Mouse (Mus musculus): ENCODE results near the gene Stil. TPM values are rescaled to one million over a fixed set of nuclear protein-coding genes. Genes with fewer than 3 reads are reported as not detected.

Stil gene
- polyA plus RNA-seq, 1 experiment from 2014 or later, result 0.61 TPM

- H3K4me2 ChIP-seq (replicated peaks; ENCODE audit: low read depth, low read length), result no peak overlapping the region
- TF ChIP-seq EP300 (IDR thresholded peaks at IDR 0.05), result no peak
- TF ChIP-seq CTCF (IDR thresholded peaks at IDR 0.05), result no peak
- no peak overlapping the region for H3K9ac ChIP-seq (replicated peaks; ENCODE audit: low read depth)
- H3K36me3 ChIP-seq (ENCODE audit: insufficient read depth, low read length), result no peaks in the 10 kb centered on the region
- H3K27me3 ChIP-seq (replicated peaks; ENCODE audit: insufficient read depth, low read length), result peaks cover 35% of the 10 kb centered on the region
- no peak overlapping the region for H3K4me3 ChIP-seq (ENCODE audit: low read depth, low read length)
- no peak for DNase-seq (ENCODE audit: low spot score)
- no peak for ATAC-seq
- H3K9me3 ChIP-seq (ENCODE audit: low read length), result no peaks in the 10 kb centered on the region
- no peaks in the 10 kb centered on the region; the same call in 1 of the 2 replicates for H3K4me1 ChIP-seq (ENCODE audit: insufficient read depth, low read depth, low read length)
- 27% methylated on average over 2 of the region's 2 CpGs for WGBS
- H3K27ac ChIP-seq (ENCODE audit: low read length), result no peak overlapping the region
These were observed 55.1 kb downstream of the Stil start for GRCm38 (mm10) chr4:115055044-115055443.

GRCm38 (mm10) chr4:115055691-115056090, 55.7 kb downstream of the Stil start:
- Histone ChIP-seq H3K4me2 (replicated peaks; ENCODE audit: low read depth, low read length) (peak overlapping the region; percentile 77), H3K27ac (ENCODE audit: low read length) (peak overlapping the region; percentile 89), H3K36me3 (ENCODE audit: insufficient read depth, low read length) (no peaks in the 10 kb centered on the region), H3K9me3 (ENCODE audit: low read length) (no peaks in the 10 kb centered on the region), H3K9ac (replicated peaks; ENCODE audit: low read depth) (peak overlapping the region; percentile 59; the same call in 1 of the 2 replicates), H3K27me3 (replicated peaks; ENCODE audit: insufficient read depth, low read length) (peaks cover 35% of the 10 kb centered on the region), H3K4me1 (ENCODE audit: insufficient read depth, low read depth, low read length) (no peaks in the 10 kb centered on the region; the same call in 1 of the 2 replicates), H3K4me3 (ENCODE audit: low read depth, low read length) (peak overlapping the region; percentile 58; the same call in 1 of the 2 replicates)
- TF ChIP-seq EP300 (IDR thresholded peaks at IDR 0.05), result no peak
- TF ChIP-seq CTCF (IDR thresholded peaks at IDR 0.05), result no peak
- 33% methylated on average over 3 of the region's 3 CpGs for WGBS
- no peak for DNase-seq (ENCODE audit: low spot score)
- ATAC-seq, result no peak

- Histone ChIP-seq H3K9me3 (ENCODE audit: low read length) (no peaks in the 10 kb centered on the region), H3K27ac (ENCODE audit: low read length) (peak within 1 kb of the TSS; percentile 89), H3K9ac (replicated peaks; ENCODE audit: low read depth) (peak within 1 kb of the TSS; percentile 59), H3K36me3 (ENCODE audit: insufficient read depth, low read length) (no peaks in the 10 kb centered on the region), H3K4me2 (replicated peaks; ENCODE audit: low read depth, low read length) (peak within 1 kb of the TSS; percentile 77), H3K4me3 (ENCODE audit: low read depth, low read length) (peak within 1 kb of the TSS; percentile 58), H3K27me3 (replicated peaks; ENCODE audit: insufficient read depth, low read length) (peaks cover 35% of the 10 kb centered on the region), H3K4me1 (ENCODE audit: insufficient read depth, low read depth, low read length) (no peaks in the 10 kb centered on the region; the same call in 1 of the 2 replicates)
- DNase-seq (ENCODE audit: low spot score) (peak; percentile 51), ATAC-seq (peak; percentile 39)
- WGBS, result 3% methylated on average over 51 of the region's 60 CpGs
- no peak for TF ChIP-seq CTCF (IDR thresholded peaks at IDR 0.05)
- TF ChIP-seq EP300 (IDR thresholded peaks at IDR 0.05), result no peak
These were observed 56.5 kb downstream of the Stil start, which contains the start of gene Tal1 for GRCm38 (mm10) chr4:115056371-115056920. Gene Tal1 (plus strand): TSS chr4:115056426.

- H3K9me3 ChIP-seq (ENCODE audit: low read length), result no peaks in the 10 kb centered on the region
- TF ChIP-seq CTCF (IDR thresholded peaks at IDR 0.05) (no peak), EP300 (IDR thresholded peaks at IDR 0.05) (peak; percentile 19; the same call in 1 of the 2 replicates)
- ATAC-seq, result peak; percentile 36
- peaks cover 33% of the 10 kb centered on the region for H3K27me3 ChIP-seq (replicated peaks; ENCODE audit: insufficient read depth, low read length)
- peak overlapping the region; percentile 58 for H3K4me3 ChIP-seq (ENCODE audit: low read depth, low read length)
- WGBS, result under 1% methylated on average over 46 of the region's 48 CpGs
- H3K4me2 ChIP-seq (replicated peaks; ENCODE audit: low read depth, low read length), result peak overlapping the region; percentile 77
- H3K36me3 ChIP-seq (ENCODE audit: insufficient read depth, low read length), result no peaks in the 10 kb centered on the region
- peak; percentile 64 for DNase-seq (ENCODE audit: low spot score)
- no peaks in the 10 kb centered on the region; the same call in 1 of the 2 replicates for H3K4me1 ChIP-seq (ENCODE audit: insufficient read depth, low read depth, low read length)
- H3K9ac ChIP-seq (replicated peaks; ENCODE audit: low read depth), result peak overlapping the region; percentile 59
- peak overlapping the region; percentile 89 for H3K27ac ChIP-seq (ENCODE audit: low read length)
These were observed 57.1 kb downstream of the Stil start for GRCm38 (mm10) chr4:115056921-115057673.

- H3K9me3 ChIP-seq (ENCODE audit: low read length), result no peaks in the 10 kb centered on the region
- no peaks in the 10 kb centered on the region for H3K36me3 ChIP-seq (ENCODE audit: insufficient read depth, low read length)
- H3K4me2 ChIP-seq (replicated peaks; ENCODE audit: low read depth, low read length), result peak overlapping the region; percentile 77
- ATAC-seq (no peak), DNase-seq (ENCODE audit: low spot score) (no peak)
- 2% methylated on average over 32 of the region's 33 CpGs for WGBS
- TF ChIP-seq EP300 (IDR thresholded peaks at IDR 0.05), result no peak
- no peak for TF ChIP-seq CTCF (IDR thresholded peaks at IDR 0.05)
- peak overlapping the region; percentile 59 for H3K9ac ChIP-seq (replicated peaks; ENCODE audit: low read depth)
- H3K27me3 ChIP-seq (replicated peaks; ENCODE audit: insufficient read depth, low read length), result peaks cover 33% of the 10 kb centered on the region
- peak overlapping the region; percentile 89 for H3K27ac ChIP-seq (ENCODE audit: low read length)
- H3K4me3 ChIP-seq (ENCODE audit: low read depth, low read length), result peak overlapping the region; percentile 58
- peaks cover 3% of the 10 kb centered on the region for H3K4me1 ChIP-seq (ENCODE audit: insufficient read depth, low read depth, low read length)
These were observed 57.8 kb downstream of the Stil start for GRCm38 (mm10) chr4:115057674-115058316.

- H3K9ac ChIP-seq (replicated peaks; ENCODE audit: low read depth), result peak overlapping the region; percentile 59
- WGBS, result 3% methylated on average over 20 of the region's 20 CpGs
- H3K27me3 ChIP-seq (replicated peaks; ENCODE audit: insufficient read depth, low read length), result peaks cover 33% of the 10 kb centered on the region
- H3K9me3 ChIP-seq (ENCODE audit: low read length), result no peaks in the 10 kb centered on the region
- H3K4me1 ChIP-seq (ENCODE audit: insufficient read depth, low read depth, low read length), result peaks cover 6% of the 10 kb centered on the region; the same call in 1 of the 2 replicates
- ATAC-seq (no peak), DNase-seq (ENCODE audit: low spot score) (peak; percentile 41)
- H3K27ac ChIP-seq (ENCODE audit: low read length), result peak overlapping the region; percentile 89
- peak overlapping the region; percentile 58 for H3K4me3 ChIP-seq (ENCODE audit: low read depth, low read length)
- H3K36me3 ChIP-seq (ENCODE audit: insufficient read depth, low read length), result no peaks in the 10 kb centered on the region
- no peak for TF ChIP-seq EP300 (IDR thresholded peaks at IDR 0.05)
- TF ChIP-seq CTCF (IDR thresholded peaks at IDR 0.05), result no peak
- H3K4me2 ChIP-seq (replicated peaks; ENCODE audit: low read depth, low read length), result peak overlapping the region; percentile 77
These were observed 58.4 kb downstream of the Stil start for GRCm38 (mm10) chr4:115058317-115058761.
